Mouse (Mus musculus) hindbrain, embryonic 14.5 days (tissue): Measurements from ENCODE around the gene Fam129b. TPM values are rescaled to one million over a fixed set of nuclear protein-coding genes. Genes with fewer than 3 reads are reported as not detected.
"Not testable (repeated sequence)": the region's sequence is repeated elsewhere in the genome, so short reads cannot be mapped to it uniquely, and the experiment has no call there.

ENCODE experiments used
- ATAC-seq: fragments of 200-750 bp; cut with Nextera tagmentation; 2 replicates; pipeline ENCODE4 v1.8.0; 2017; ENCODE audit warnings: moderate number of reproducible peaks, mild to moderate bottlenecking, moderate TSS enrichment, moderate library complexity; ENCODE audit not compliant: low FRiP score
- DNase-seq: peaks from one replicate; pipeline ENCODE4 v3.0.0-alpha.2; 2015; ENCODE audit warnings: low spot score
- H3K27ac ChIP-seq: fragments of 300-500 bp; sonication (generic); 2 replicates; pipeline ENCODE4 v1.5.1; 2014; ENCODE audit warnings: mild to moderate bottlenecking, moderate library complexity
- H3K27me3 ChIP-seq: fragments of 300-500 bp; sonication (generic); 2 replicates; pipeline ENCODE4 v1.6.1; 2014; ENCODE audit warnings: mild to moderate bottlenecking, low read length, mixed read lengths; ENCODE audit not compliant: control insufficient read depth, insufficient read depth
- H3K36me3 ChIP-seq: fragments of 300-500 bp; sonication (generic); replicated peaks from 2 replicates; pipeline ENCODE4 v1.6.1; 2014; ENCODE audit not compliant: control insufficient read depth, insufficient read depth
- H3K4me1 ChIP-seq: fragments of 300-500 bp; sonication (generic); replicated peaks from 2 replicates; pipeline ENCODE4 v1.6.1; 2014; ENCODE audit warnings: antibody characterized with exemption, low read length, mixed read lengths; ENCODE audit not compliant: control insufficient read depth, insufficient read depth
- H3K4me2 ChIP-seq: fragments of 300-500 bp; sonication (generic); replicated peaks from 2 replicates; pipeline ENCODE4 v1.6.1; 2014; ENCODE audit warnings: mild to moderate bottlenecking, moderate library complexity
- H3K4me3 ChIP-seq: fragments of 300-500 bp; sonication (generic); replicated peaks from 2 replicates; pipeline ENCODE4 v1.5.1; 2014; ENCODE audit warnings: mild to moderate bottlenecking, low read length
- H3K9ac ChIP-seq: fragments of 300-500 bp; sonication (generic); 2 replicates; pipeline ENCODE4 v1.6.1; 2014
- H3K9me3 ChIP-seq: fragments of 300-500 bp; sonication (generic); 2 replicates; pipeline ENCODE4 v1.6.1; 2016; ENCODE audit warnings: low read length; ENCODE audit not compliant: control insufficient read depth
- WGBS: fragments of 180-500 bp; shearing (Covaris S2); extraction: QIAGEN DNeasy Blood & Tissue Kit; methylation state at CpG from one replicate; pipeline ENCODE4 v1.1.7; 2014; 5-methylcytosine and 5-hydroxymethylcytosine counted together
- polyA plus RNA-seq: library from polyadenylated mRNA; unstranded; fragments of >200 nt; fragmentation: Nextera tagmentation; extraction: Ambion mirVana; gene quantifications from 2 replicates; pipeline ENCODE4 v1.2.1, GENCODE M21; 2014

The Fam129b gene
- polyA plus RNA-seq, 1 experiment from 2014 or later = 19.4 TPM

- H3K9ac ChIP-seq = peak overlapping the region; percentile 94
- DNase-seq = no peak
- WGBS = 3% methylated on average over 12 of the region's 12 CpGs
- H3K27me3 ChIP-seq = no peaks in the 10 kb centered on the region
- H3K4me1 ChIP-seq = peaks cover 22% of the 10 kb centered on the region
- H3K4me3 ChIP-seq = peak overlapping the region; percentile 88
- H3K36me3 ChIP-seq = peaks cover 14% of the 10 kb centered on the region; the same call in 1 of the 2 replicates
- peak overlapping the region; percentile 94 for H3K27ac ChIP-seq
- peak overlapping the region; percentile 75 for H3K4me2 ChIP-seq
- no peaks in the 10 kb centered on the region for H3K9me3 ChIP-seq
- ATAC-seq = no peak
Observed at GRCm38 (mm10) chr2:32845572-32846100, 30.3 kb upstream of the Fam129b start.

GRCm38 (mm10) chr2:32846101-32846804 lies 29.7 kb upstream of the Fam129b start:
- peaks cover 10% of the 10 kb centered on the region; the same call in 1 of the 2 replicates for H3K36me3 ChIP-seq
- H3K4me1 ChIP-seq = peaks cover 22% of the 10 kb centered on the region
- H3K27me3 ChIP-seq = no peaks in the 10 kb centered on the region
- under 1% methylated on average over 32 of the region's 33 CpGs for WGBS
- ATAC-seq (peak; percentile 41), DNase-seq (peak; percentile 76)
- peak overlapping the region; percentile 88 for H3K4me3 ChIP-seq
- peak overlapping the region; percentile 94 for H3K27ac ChIP-seq
- peak overlapping the region; percentile 75 for H3K4me2 ChIP-seq
- no peaks in the 10 kb centered on the region for H3K9me3 ChIP-seq
- H3K9ac ChIP-seq = peak overlapping the region; percentile 94

GRCm38 (mm10) chr2:32846805-32847467 lies 29.0 kb upstream of the Fam129b start, which contains the start of gene Stxbp1:
TSS of gene Stxbp1 (minus strand) at chr2:32847245.
- H3K9me3 ChIP-seq = no peaks in the 10 kb centered on the region
- DNase-seq (peak; percentile 94), ATAC-seq (peak; percentile 94)
- H3K4me2 ChIP-seq = peak within 1 kb of the TSS; percentile 75
- H3K9ac ChIP-seq = peak within 1 kb of the TSS; percentile 94
- peaks cover 22% of the 10 kb centered on the region for H3K4me1 ChIP-seq
- H3K36me3 ChIP-seq = peaks cover 3% of the 10 kb centered on the region; the same call in 1 of the 2 replicates
- H3K27ac ChIP-seq = peak within 1 kb of the TSS; percentile 94
- WGBS = 1% methylated on average over 59 of the region's 78 CpGs
- H3K27me3 ChIP-seq = no peaks in the 10 kb centered on the region
- peak within 1 kb of the TSS; percentile 88 for H3K4me3 ChIP-seq

- Histone ChIP-seq H3K4me2 (peak overlapping the region; percentile 75), H3K27ac (no peak overlapping the region), H3K36me3 (no peaks in the 10 kb centered on the region), H3K9ac (peak overlapping the region; percentile 46), H3K4me3 (peak overlapping the region; percentile 88), H3K9me3 (no peaks in the 10 kb centered on the region), H3K4me1 (peaks cover 22% of the 10 kb centered on the region), H3K27me3 (no peaks in the 10 kb centered on the region)
- no peak for DNase-seq
- 52% methylated on average over 6 of the region's 6 CpGs for WGBS
- no peak for ATAC-seq
Observed at GRCm38 (mm10) chr2:32847468-32847821, 28.5 kb upstream of the Fam129b start.

- DNase-seq (peak; percentile 67), ATAC-seq (peak; percentile 61)
- H3K27me3 ChIP-seq = no peaks in the 10 kb centered on the region
- H3K9me3 ChIP-seq = no peaks in the 10 kb centered on the region
- no peak overlapping the region for H3K4me3 ChIP-seq
- peaks cover 6% of the 10 kb centered on the region; the same call in 1 of the 2 replicates for H3K4me1 ChIP-seq
- no peaks in the 10 kb centered on the region for H3K36me3 ChIP-seq
- H3K4me2 ChIP-seq = peak overlapping the region; percentile 37
- peak overlapping the region; percentile 9; the same call in 1 of the 2 replicates for H3K9ac ChIP-seq
- no peak overlapping the region for H3K27ac ChIP-seq
- 1% methylated on average over 20 of the region's 20 CpGs for WGBS
Observed at GRCm38 (mm10) chr2:32852156-32852555, 23.8 kb upstream of the Fam129b start.

- H3K27me3 ChIP-seq, H3K4me1 ChIP-seq, H3K9me3 ChIP-seq, ATAC-seq, DNase-seq, H3K4me2 ChIP-seq, H3K36me3 ChIP-seq, H3K9ac ChIP-seq, H3K4me3 ChIP-seq, H3K27ac ChIP-seq: not testable (repeated sequence)
- 70% methylated on average over 4 of the region's 4 CpGs for WGBS
Observed at GRCm38 (mm10) chr2:32853716-32854115, 22.2 kb upstream of the Fam129b start.

- no peak overlapping the region for H3K4me2 ChIP-seq
- H3K36me3 ChIP-seq = no peaks in the 10 kb centered on the region
- H3K9ac ChIP-seq = no peak overlapping the region
- H3K27me3 ChIP-seq = no peaks in the 10 kb centered on the region
- 8% methylated on average over 8 of the region's 8 CpGs for WGBS
- no peaks in the 10 kb centered on the region for H3K9me3 ChIP-seq
- H3K4me1 ChIP-seq = no peaks in the 10 kb centered on the region
- DNase-seq = peak; percentile 88
- no peak overlapping the region for H3K27ac ChIP-seq
- no peak overlapping the region for H3K4me3 ChIP-seq
- ATAC-seq = peak; percentile 71; the same call in 1 of the 2 replicates
Observed at GRCm38 (mm10) chr2:32854206-32854605, 21.7 kb upstream of the Fam129b start.

GRCm38 (mm10) chr2:32855046-32855785 lies 20.7 kb upstream of the Fam129b start:
- Histone ChIP-seq H3K4me2 (no peak overlapping the region), H3K4me3 (no peak overlapping the region), H3K9me3 (no peaks in the 10 kb centered on the region), H3K36me3 (no peaks in the 10 kb centered on the region), H3K27ac (no peak overlapping the region), H3K9ac (no peak overlapping the region), H3K27me3 (no peaks in the 10 kb centered on the region), H3K4me1 (no peaks in the 10 kb centered on the region)
- WGBS = 67% methylated on average over 7 of the region's 7 CpGs
- DNase-seq (no peak), ATAC-seq (no peak)
